Mouse (Mus musculus): ENCODE results near the gene Slc9b1.

DNA sequence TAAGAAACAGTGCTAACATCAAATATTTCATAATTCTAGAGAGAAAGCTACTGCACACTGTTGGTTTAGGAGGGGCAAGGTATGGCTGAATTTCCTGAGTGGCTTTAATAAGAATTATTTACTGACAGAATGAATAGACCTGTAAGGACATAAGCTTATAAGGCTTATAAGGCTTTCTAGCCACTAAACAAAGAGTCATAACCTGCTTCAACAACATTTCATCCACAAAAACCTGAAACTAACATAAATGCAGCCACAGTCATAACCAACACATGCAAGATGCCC lies 73.4 kb downstream of the Slc9b1 start:
- TF ChIP-seq CTCF (IDR thresholded peaks at IDR 0.05; ENCODE audit: low read depth) (no peak), EP300 (IDR thresholded peaks at IDR 0.05; ENCODE audit: low read depth) (no peak)
